Mouse (Mus musculus): ENCODE data around the gene Atg9a. TPM values are rescaled to one million over a fixed set of nuclear protein-coding genes. Genes with fewer than 3 reads are reported as not detected.

Gene Atg9a
- total and polyA plus RNA-seq, 3 experiments = 4.4 to 15.6 (median 12.9) TPM

GRCm38 (mm10) chr1:75185495-75185894 is 6.5 kb downstream of the Atg9a start:
- no peaks in the 10 kb centered on the region for H3K27me3 ChIP-seq (replicated peaks)
- dilution Hi-C loops (cut with MboI; ENCODE audit: extremely low pct_ligation_motif_present, extremely low pct_unique_long_range_greater_than_20kb, low sequenced_read_pairs) = no loop called here
- in situ Hi-C loops (cut with MboI; ENCODE audit: low pct_ligation_motif_present, low pct_unique_long_range_greater_than_20kb, low sequenced_read_pairs) = no loop called here
- peaks cover 3% of the 10 kb centered on the region for H3K9me3 ChIP-seq (replicated peaks; ENCODE audit: low read length)
- no peak for TF ChIP-seq CHD1 (IDR thresholded peaks at IDR 0.05; ENCODE audit: low read depth, low read length)
- TF ChIP-seq PAX5 (IDR thresholded peaks at IDR 0.05; ENCODE audit: low read length) = no peak
- no peak for TF ChIP-seq JUN (IDR thresholded peaks at IDR 0.05; ENCODE audit: insufficient read depth, low read depth, low read length)
- TF ChIP-seq SMC3 (IDR thresholded peaks at IDR 0.05; ENCODE audit: low read depth, low read length) = no peak
- no peak for TF ChIP-seq NRF1 (IDR thresholded peaks at IDR 0.05; ENCODE audit: low read depth, low read length)
- TF ChIP-seq EP300 (IDR thresholded peaks at IDR 0.05; ENCODE audit: low read length) = no peak
- TF ChIP-seq KAT2A (IDR thresholded peaks at IDR 0.05; ENCODE audit: insufficient replicate concordance, low read length) = no peak
- no peak for TF ChIP-seq ELF1 (IDR thresholded peaks at IDR 0.05; ENCODE audit: low read depth, low read length)
- peaks cover 53 to 87% of the 10 kb centered on the region in 2 experiments for H3K36me3 ChIP-seq (replicated peaks in 1 of 2; ENCODE audit: control insufficient read depth in 1 of 2, insufficient read depth in 1 of 2, low read length in 1 of 2)
- no peak overlapping the region for H3K27ac ChIP-seq (ENCODE audit: insufficient read depth, low read depth)
- no peak overlapping the region for H3K9ac ChIP-seq (ENCODE audit: insufficient read depth, low read depth)
- DNase-seq (ENCODE audit: extremely low read depth) = no peak
- peaks cover 2 to 25% of the 10 kb centered on the region in 2 experiments; a peak in 3 of 4 replicates for H3K4me1 ChIP-seq (ENCODE audit: control insufficient read depth in 1 of 2, insufficient read depth in 2 of 2)
- H3K79me2 ChIP-seq (replicated peaks; ENCODE audit: control insufficient read depth, extremely low read depth, insufficient read depth, poor library complexity, severe bottlenecking) = no peaks in the 10 kb centered on the region
- H3K4me3 ChIP-seq (replicated peaks in 1 of 3; ENCODE audit: low read depth in 2 of 3, low read length in 2 of 3, poor library complexity in 1 of 3) = no peak overlapping the region
- H3K4me2 ChIP-seq (ENCODE audit: insufficient read depth, low read depth, poor library complexity, severe bottlenecking) = no peak overlapping the region

DNA sequence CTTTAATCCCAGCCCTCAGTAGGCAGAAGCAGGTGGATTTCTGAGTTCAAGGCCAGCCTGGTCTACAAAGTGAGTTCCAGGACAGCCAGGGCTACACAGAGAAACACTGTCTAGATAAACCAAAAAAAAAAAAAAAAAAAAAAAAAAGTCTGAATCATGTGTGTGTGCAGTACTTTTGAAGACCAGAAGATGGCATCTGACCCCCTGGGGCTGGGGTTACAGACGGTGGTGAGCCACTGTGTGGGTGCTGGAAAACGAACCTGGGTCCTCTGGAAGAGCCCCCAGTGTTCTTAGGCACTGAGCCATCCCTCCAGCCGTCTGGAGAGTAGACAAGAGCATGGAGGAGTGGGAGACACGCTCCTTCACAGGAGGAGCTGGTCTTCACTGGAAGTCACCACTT is 9.8 kb downstream of the Atg9a start:
- H3K4me1 ChIP-seq (ENCODE audit: control insufficient read depth in 1 of 2, insufficient read depth in 2 of 2) = peaks cover 0 to 20% of the 10 kb centered on the region in 2 experiments; a peak in 3 of 4 replicates

GRCm38 (mm10) chr1:75181377-75181870 is 10.6 kb downstream of the Atg9a start:
- H3K9ac ChIP-seq (ENCODE audit: insufficient read depth, low read depth) = no peak overlapping the region
- dilution Hi-C loops (cut with MboI; ENCODE audit: extremely low pct_ligation_motif_present, extremely low pct_unique_long_range_greater_than_20kb, low sequenced_read_pairs) = no loop called here
- peaks cover 45 to 73% of the 10 kb centered on the region in 2 experiments for H3K36me3 ChIP-seq (replicated peaks in 1 of 2; ENCODE audit: control insufficient read depth in 1 of 2, insufficient read depth in 1 of 2, low read length in 1 of 2)
- H3K4me1 ChIP-seq (ENCODE audit: control insufficient read depth in 1 of 2, insufficient read depth in 2 of 2) = peaks cover 0 to 20% of the 10 kb centered on the region in 2 experiments; a peak in 3 of 4 replicates
- no peak overlapping the region for H3K27ac ChIP-seq (ENCODE audit: insufficient read depth, low read depth)
- no peaks in the 10 kb centered on the region for H3K79me2 ChIP-seq (replicated peaks; ENCODE audit: control insufficient read depth, extremely low read depth, insufficient read depth, poor library complexity, severe bottlenecking)
- TF ChIP-seq ZNF384 (IDR thresholded peaks at IDR 0.05; ENCODE audit: low read depth, low read length) (no peak), NRF1 (IDR thresholded peaks at IDR 0.05; ENCODE audit: low read depth, low read length) (no peak), ELF1 (IDR thresholded peaks at IDR 0.05; ENCODE audit: low read depth, low read length) (no peak)
- H3K27me3 ChIP-seq (replicated peaks) = no peaks in the 10 kb centered on the region
- in situ Hi-C loops (cut with MboI; ENCODE audit: low pct_ligation_motif_present, low pct_unique_long_range_greater_than_20kb, low sequenced_read_pairs) = no loop called here
- H3K4me2 ChIP-seq (ENCODE audit: insufficient read depth, low read depth, poor library complexity, severe bottlenecking) = no peak overlapping the region
- peaks cover 3% of the 10 kb centered on the region for H3K9me3 ChIP-seq (replicated peaks; ENCODE audit: low read length)
- no peak for DNase-seq (ENCODE audit: extremely low read depth)
- H3K4me3 ChIP-seq (replicated peaks in 1 of 3; ENCODE audit: low read depth in 2 of 3, low read length in 2 of 3, poor library complexity in 1 of 3) = no peak overlapping the region

More for the DNA sequence above, 9.8 kb downstream of the Atg9a start:
- H3K27me3 ChIP-seq (replicated peaks) = no peaks in the 10 kb centered on the region
- TF ChIP-seq SIN3A (IDR thresholded peaks at IDR 0.05; ENCODE audit: low read length) = no peak
- no peak for TF ChIP-seq BHLHE40 (IDR thresholded peaks at IDR 0.05; ENCODE audit: low read depth, low read length)
- peak in 1 of 2 experiments; percentile 33; a peak in 1 of 4 replicates for TF ChIP-seq CTCF (conservative IDR thresholded peaks at IDR 0.05 in 1 of 2, IDR thresholded peaks at IDR 0.05 in 1 of 2; ENCODE audit: low read depth in 2 of 2, low read length in 2 of 2)
- peak; percentile 78 for TF ChIP-seq ZNF384 (IDR thresholded peaks at IDR 0.05; ENCODE audit: low read depth, low read length)
- no peak for TF ChIP-seq MXI1 (IDR thresholded peaks at IDR 0.05; ENCODE audit: low read depth, low read length)
- no peak for TF ChIP-seq POLR2AphosphoS2 (IDR thresholded peaks at IDR 0.05; ENCODE audit: low read depth, low read length)
- TF ChIP-seq IRF4 (IDR thresholded peaks at IDR 0.05; ENCODE audit: low read depth, low read length) = no peak
- TF ChIP-seq ZC3H11A (IDR thresholded peaks at IDR 0.05; ENCODE audit: low read depth, low read length) = no peak
- no peak for TF ChIP-seq PAX5 (IDR thresholded peaks at IDR 0.05; ENCODE audit: low read length)
- peaks cover 49 to 74% of the 10 kb centered on the region in 2 experiments for H3K36me3 ChIP-seq (replicated peaks in 1 of 2; ENCODE audit: control insufficient read depth in 1 of 2, insufficient read depth in 1 of 2, low read length in 1 of 2)
- no peak for DNase-seq (ENCODE audit: extremely low read depth)
- no peak overlapping the region for H3K4me3 ChIP-seq (replicated peaks in 1 of 3; ENCODE audit: low read depth in 2 of 3, low read length in 2 of 3, poor library complexity in 1 of 3)
- no peak overlapping the region for H3K4me2 ChIP-seq (ENCODE audit: insufficient read depth, low read depth, poor library complexity, severe bottlenecking)
- peaks cover 3% of the 10 kb centered on the region for H3K9me3 ChIP-seq (replicated peaks; ENCODE audit: low read length)
- H3K27ac ChIP-seq (ENCODE audit: insufficient read depth, low read depth) = no peak overlapping the region
- dilution Hi-C loops (cut with MboI; ENCODE audit: extremely low pct_ligation_motif_present, extremely low pct_unique_long_range_greater_than_20kb, low sequenced_read_pairs) (no loop called here), in situ Hi-C loops (cut with MboI; ENCODE audit: low pct_ligation_motif_present, low pct_unique_long_range_greater_than_20kb, low sequenced_read_pairs) (no loop called here)
- no peak overlapping the region for H3K9ac ChIP-seq (ENCODE audit: insufficient read depth, low read depth)
- H3K79me2 ChIP-seq (replicated peaks; ENCODE audit: control insufficient read depth, extremely low read depth, insufficient read depth, poor library complexity, severe bottlenecking) = no peaks in the 10 kb centered on the region
